Mouse (Mus musculus) heart, embryonic 16.5 days (tissue): Measurements from ENCODE around the gene Zfp74. TPM values are rescaled to one million over a fixed set of nuclear protein-coding genes. Genes with fewer than 3 reads are reported as not detected.

ENCODE experiments used
- microRNA-seq: library from miRNA; unstranded; fragments of <30 nt; microRNA quantifications from one replicate; pipeline ENCODE4, GENCODE M21; 2017
- polyA plus RNA-seq: library from polyadenylated mRNA; unstranded; fragments of >200 nt; fragmentation: Nextera tagmentation; extraction: Ambion mirVana; gene quantifications from 2 replicates; pipeline ENCODE4 v1.2.1, GENCODE M21; 2015

The Zfp74 gene
- polyA plus RNA-seq, 1 experiment from 2014 or later: 8.3 TPM

Small RNA genes within 50 kb of the gene (microRNA-seq; reads per million reads assigned to microRNA genes)
- 0.59 reads per million for gene Mir7668

Other genes with a start within 250 kb of the Zfp74 start
- not detected in 2 replicates for gene Catsperg2, start 227.1 kb downstream of the Zfp74 start, polyA plus RNA-seq
- gene Zfp84, start 185.5 kb downstream of the Zfp74 start, polyA plus RNA-seq: 8.9 and 9.8 TPM in 2 replicates
- gene Zfp30, start 170.1 kb downstream of the Zfp74 start, polyA plus RNA-seq: 6.2 and 6.9 TPM in 2 replicates
- 12.6 and 12.9 TPM in 2 replicates for gene Zfp790, start 138.0 kb downstream of the Zfp74 start, polyA plus RNA-seq
- 1.5 TPM in 2 replicates for gene Zfp940, start 100.4 kb downstream of the Zfp74 start, polyA plus RNA-seq
- 4.2 and 5.4 TPM in 2 replicates for gene Zfp420, start 94.1 kb downstream of the Zfp74 start, polyA plus RNA-seq
- 8.5 and 9.6 TPM in 2 replicates for gene Zfp27, start 47.5 kb downstream of the Zfp74 start, polyA plus RNA-seq
- gene Zfp383, start 45.9 kb downstream of the Zfp74 start, polyA plus RNA-seq: 3.0 and 3.2 TPM in 2 replicates
- gene Zfp568, start 29.9 kb upstream of the Zfp74 start, polyA plus RNA-seq: 16.0 and 18.4 TPM in 2 replicates
- 4.3 and 4.7 TPM in 2 replicates for gene Zfp14, start 97.3 kb upstream of the Zfp74 start, polyA plus RNA-seq
- gene Zfp82, start 118.8 kb upstream of the Zfp74 start, polyA plus RNA-seq: 4.8 and 5.2 TPM in 2 replicates
- not detected in 2 replicates for gene Gm26920, start 136.3 kb upstream of the Zfp74 start, polyA plus RNA-seq
- gene Zfp566, start 136.4 kb upstream of the Zfp74 start, polyA plus RNA-seq: 6.2 and 7.1 TPM in 2 replicates
- 75.3 and 76.0 TPM in 2 replicates for gene Zfp260, start 140.7 kb upstream of the Zfp74 start, polyA plus RNA-seq
- gene Zfp382, start 167.9 kb upstream of the Zfp74 start, polyA plus RNA-seq: 11.2 and 13.3 TPM in 2 replicates
- gene Zfp146, start 215.7 kb upstream of the Zfp74 start, polyA plus RNA-seq: 7.2 and 7.3 TPM in 2 replicates
- 506 and 580 TPM in 2 replicates for gene Cox7a1, start 230.1 kb upstream of the Zfp74 start, polyA plus RNA-seq
- gene Capns1, start 244.7 kb upstream of the Zfp74 start, polyA plus RNA-seq: 85.4 and 87.7 TPM in 2 replicates